Mouse (Mus musculus) heart, adult 2 months (tissue): ENCODE data around the gene E030025P04Rik.

ENCODE experiments used
- CTCF ChIP-seq: fragments of 200-600 bp; IDR thresholded peaks from 2 replicates; pipeline ENCODE4 v1.8.1; 2022; ENCODE audit warnings: antibody characterized with exemption, mild to moderate bottlenecking, moderate library complexity
- EP300 ChIP-seq: fragments of 200-500 bp; IDR thresholded peaks from 2 replicates; pipeline ENCODE4 v1.6.1; 2011; ENCODE audit warnings: low read depth, low read length, control low read depth; ENCODE audit not compliant: insufficient read depth
- POLR2A ChIP-seq: fragments of 200-500 bp; IDR thresholded peaks from 2 replicates; pipeline ENCODE4 v1.6.1; 2011; ENCODE audit warnings: mild to moderate bottlenecking, low read depth, low read length, control low read depth; ENCODE audit not compliant: insufficient read depth

- no peak for TF ChIP-seq POLR2A
- TF ChIP-seq CTCF = no peak
- TF ChIP-seq EP300 = no peak
These were observed 26.6 kb upstream of the E030025P04Rik start for GRCm38 (mm10) chr11:109170771-109171170.
